Mouse (Mus musculus) stomach, embryonic 16.5 days (tissue): ENCODE data around the gene Prkcd. TPM values are rescaled to one million over a fixed set of nuclear protein-coding genes. Genes with fewer than 3 reads are reported as not detected.

Source experiments
- ATAC-seq: fragments of 200-750 bp; cut with Nextera tagmentation; 2 replicates; pipeline ENCODE4 v1.8.0; 2017; ENCODE audit warnings: moderate number of reproducible peaks, moderate TSS enrichment; ENCODE audit not compliant: insufficient read depth, low FRiP score
- H3K27ac ChIP-seq: fragments of 300-500 bp; sonication (generic); 2 replicates; pipeline ENCODE4 v1.5.1; 2014; ENCODE audit warnings: low read length
- H3K27me3 ChIP-seq: fragments of 300-500 bp; sonication (generic); 2 replicates; pipeline ENCODE4 v1.6.1; 2014; ENCODE audit warnings: low read length, control low read depth, mixed read lengths; ENCODE audit not compliant: control insufficient read depth, insufficient read depth
- H3K36me3 ChIP-seq: fragments of 300-500 bp; sonication (generic); 2 replicates; pipeline ENCODE4 v1.6.1; 2014; ENCODE audit warnings: low read length; ENCODE audit not compliant: control insufficient read depth, insufficient read depth
- H3K4me1 ChIP-seq: fragments of 300-500 bp; sonication (generic); 2 replicates; pipeline ENCODE4 v1.6.1; 2014; ENCODE audit warnings: low read length, control low read depth, mixed read lengths; ENCODE audit not compliant: control insufficient read depth, insufficient read depth
- H3K4me2 ChIP-seq: fragments of 300-500 bp; sonication (generic); 2 replicates; pipeline ENCODE4 v1.6.1; 2014; ENCODE audit warnings: low read depth, low read length, mixed read lengths
- H3K4me3 ChIP-seq: fragments of 300-500 bp; sonication (generic); replicated peaks from 2 replicates; pipeline ENCODE4 v1.5.1; 2014; ENCODE audit warnings: mild to moderate bottlenecking, low read length
- H3K9ac ChIP-seq: fragments of 300-500 bp; sonication (generic); 2 replicates; pipeline ENCODE4 v1.6.1; 2014; ENCODE audit warnings: low read length
- H3K9me3 ChIP-seq: fragments of 300-500 bp; sonication (generic); replicated peaks from 2 replicates; pipeline ENCODE4 v1.6.1; 2016; ENCODE audit warnings: low read length, control low read depth; ENCODE audit not compliant: control insufficient read depth
- WGBS: fragments of 180-500 bp; shearing (Covaris S2); extraction: QIAGEN DNeasy Blood & Tissue Kit; methylation state at CpG from one replicate; pipeline ENCODE4 v1.1.7; 2014; 5-methylcytosine and 5-hydroxymethylcytosine counted together
- microRNA-seq: library from miRNA; unstranded; fragments of <30 nt; microRNA quantifications from one replicate; pipeline ENCODE4, GENCODE M21; 2016
- polyA plus RNA-seq: library from polyadenylated mRNA; unstranded; fragments of >200 nt; fragmentation: Nextera tagmentation; extraction: Ambion mirVana; gene quantifications from 2 replicates; pipeline ENCODE4 v1.2.1, GENCODE M21; 2015

The Prkcd gene
- polyA plus RNA-seq, 1 experiment from 2014 or later: 56.5 TPM

GRCm38 (mm10) chr14:30550232-30551070, 75.6 kb downstream of the Prkcd start:
- ATAC-seq: no peak
- H3K9me3 ChIP-seq: no peaks in the 10 kb centered on the region
- H3K4me3 ChIP-seq: peak overlapping the region; percentile 90
- H3K27ac ChIP-seq: peak overlapping the region; percentile 96; the same call in 1 of the 2 replicates
- peak overlapping the region; percentile 96 for H3K4me2 ChIP-seq
- no peaks in the 10 kb centered on the region for H3K27me3 ChIP-seq
- H3K36me3 ChIP-seq: no peaks in the 10 kb centered on the region
- peak overlapping the region; percentile 86 for H3K9ac ChIP-seq
- H3K4me1 ChIP-seq: peaks cover 36% of the 10 kb centered on the region
- 25% methylated on average over 8 of the region's 8 CpGs for WGBS

GRCm38 (mm10) chr14:30549777-30550149, 76.2 kb downstream of the Prkcd start:
- Histone ChIP-seq H3K4me1 (peaks cover 36% of the 10 kb centered on the region), H3K27me3 (no peaks in the 10 kb centered on the region), H3K4me3 (peak overlapping the region; percentile 90), H3K9ac (peak overlapping the region; percentile 86), H3K9me3 (no peaks in the 10 kb centered on the region), H3K4me2 (peak overlapping the region; percentile 96), H3K36me3 (no peaks in the 10 kb centered on the region), H3K27ac (peak overlapping the region; percentile 96)
- peak; percentile 11; the same call in 1 of the 2 replicates for ATAC-seq
- under 1% methylated on average over 10 of the region's 10 CpGs for WGBS

GRCm38 (mm10) chr14:30548965-30549776, 76.8 kb downstream of the Prkcd start:
- Histone ChIP-seq H3K27ac (peak overlapping the region; percentile 96), H3K9ac (peak overlapping the region; percentile 86), H3K27me3 (no peaks in the 10 kb centered on the region), H3K36me3 (no peaks in the 10 kb centered on the region), H3K9me3 (no peaks in the 10 kb centered on the region), H3K4me2 (peak overlapping the region; percentile 96), H3K4me3 (peak overlapping the region; percentile 90), H3K4me1 (peaks cover 36% of the 10 kb centered on the region)
- WGBS: under 1% methylated on average over 69 of the region's 69 CpGs
- ATAC-seq: peak; percentile 96

GRCm38 (mm10) chr14:30548131-30548720, 77.8 kb downstream of the Prkcd start, which contains the start of gene Tkt:
Gene Tkt, plus strand, starts transcription at chr14:30548359.
- Histone ChIP-seq H3K4me2 (peak within 1 kb of the TSS; percentile 96), H3K4me3 (peak within 1 kb of the TSS; percentile 90), H3K36me3 (no peaks in the 10 kb centered on the region), H3K9ac (peak within 1 kb of the TSS; percentile 86), H3K4me1 (peaks cover 36% of the 10 kb centered on the region), H3K27me3 (no peaks in the 10 kb centered on the region), H3K9me3 (no peaks in the 10 kb centered on the region), H3K27ac (peak within 1 kb of the TSS; percentile 96)
- whole genome bisulfite sequencing: 29% methylated on average over 8 of the region's 8 CpGs
- peak; percentile 19; the same call in 1 of the 2 replicates for ATAC-seq

Small RNA genes within 50 kb of the gene (microRNA-seq; reads per million reads assigned to microRNA genes)
- gene Mir3076: 5.3 reads per million, percentile 26 among the genes with 10 or more reads in this experiment

Other genes with a start within 250 kb of the Prkcd start
- gene Dcp1a, start 146.7 kb downstream of the Prkcd start, polyA plus RNA-seq: 24.2 and 24.5 TPM in 2 replicates
- gene Cacna1d, start 134.8 kb downstream of the Prkcd start, polyA plus RNA-seq: 4.2 and 4.9 TPM in 2 replicates
- gene Tkt, start 77.9 kb downstream of the Prkcd start, polyA plus RNA-seq: 292 and 307 TPM in 2 replicates
- gene Rft1, start 28.1 kb upstream of the Prkcd start, polyA plus RNA-seq: 15.6 and 17.7 TPM in 2 replicates
- 9.6 and 10.2 TPM in 2 replicates for gene Sfmbt1, start 88.6 kb upstream of the Prkcd start, polyA plus RNA-seq
- gene Tmem110, start 199.4 kb upstream of the Prkcd start, polyA plus RNA-seq: 22.6 and 26.4 TPM in 2 replicates